Mouse (Mus musculus) B cell, adult 2 months (primary cell): ENCODE results near the gene Mrpl33.

ENCODE experiments used
- DNase-seq, 2 experiments: peaks; one replicate each; pipeline ENCODE4 v3.0.0; 2022

Gene Mrpl33

DNA sequence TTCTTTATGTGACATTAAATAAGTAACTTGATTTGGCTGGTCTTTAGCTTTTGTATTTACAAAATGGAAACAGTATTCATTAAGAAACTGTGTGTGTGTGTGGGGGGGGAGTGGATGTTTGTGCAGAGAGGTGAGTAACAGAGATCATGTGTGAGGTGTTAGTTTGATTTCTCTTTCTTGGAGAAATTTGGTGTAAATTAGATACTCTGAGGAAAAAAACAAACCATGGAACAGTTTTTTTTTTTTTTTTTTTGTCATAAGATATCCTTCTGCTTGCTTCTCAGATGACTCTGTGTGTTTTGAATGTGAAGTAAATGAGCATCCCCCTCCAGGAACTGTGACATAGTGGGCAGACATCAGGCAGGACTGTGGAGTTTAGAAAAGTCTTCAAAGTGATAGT, 102.7 kb downstream of the Mrpl33 start:
- DNase-seq: peak in 1 of 2 experiments; percentile 6

DNA sequence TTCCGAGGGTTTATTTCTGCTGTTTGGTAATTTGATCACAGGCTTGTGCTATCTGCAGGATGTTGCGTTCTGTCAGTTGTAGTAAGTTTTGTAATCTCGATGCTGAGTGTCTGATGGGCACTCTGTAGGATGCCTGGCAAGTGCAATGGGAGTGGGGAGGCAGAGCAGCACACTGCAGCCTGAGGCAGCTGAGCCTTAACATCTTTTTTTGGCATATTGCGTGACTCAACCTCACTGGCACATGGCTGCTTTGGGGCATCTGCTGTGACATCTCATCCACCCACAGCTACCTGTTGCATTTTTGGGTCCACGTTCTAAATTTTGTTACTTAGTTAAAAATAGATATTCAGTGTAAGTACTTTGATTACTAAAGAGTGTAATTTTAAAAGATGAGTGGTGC, 108.2 kb downstream of the Mrpl33 start:
- no peak for DNase-seq

DNA sequence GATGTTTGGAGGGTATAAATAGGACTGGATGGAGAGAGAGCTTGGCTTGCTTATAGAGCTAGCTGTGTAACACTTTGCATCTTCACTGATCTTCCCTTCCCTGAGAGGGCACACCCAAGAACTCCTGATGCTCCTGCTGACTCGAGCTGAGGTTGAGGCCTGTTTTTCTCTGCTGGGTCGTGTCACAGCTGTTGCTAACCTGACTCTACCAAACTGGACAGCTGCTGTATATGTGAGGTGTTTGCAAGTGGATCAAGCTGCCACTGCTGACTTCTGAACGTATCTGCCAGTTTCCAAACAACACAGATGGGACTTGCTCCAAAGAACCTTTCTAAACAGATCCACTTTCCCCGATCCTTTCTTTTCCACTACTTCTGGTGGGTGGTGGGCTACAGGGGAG, 110.1 kb downstream of the Mrpl33 start:
- DNase-seq: no peak

DNA sequence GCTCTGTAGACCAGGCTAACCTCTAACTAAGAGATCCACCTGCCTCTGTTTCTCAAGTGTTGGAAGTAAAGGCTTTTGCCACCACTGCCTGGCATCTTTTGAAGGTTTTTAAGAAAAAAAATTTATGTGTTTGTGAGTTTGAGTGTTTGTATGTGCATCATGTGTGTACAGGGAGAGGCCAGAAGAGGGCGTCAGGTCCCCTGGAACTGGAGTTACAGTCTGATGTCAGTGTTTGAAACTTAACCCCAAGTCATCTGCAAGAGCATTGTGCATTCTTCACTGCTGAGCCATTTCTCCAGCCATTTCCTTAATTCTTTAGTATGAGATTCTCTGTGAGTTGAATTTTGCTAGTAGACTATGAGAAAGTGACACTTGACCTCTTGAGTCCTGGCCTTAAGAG, 112.7 kb downstream of the Mrpl33 start:
- DNase-seq: peak; percentile 54 to 67

- no peak for DNase-seq
Observed at GRCm38 (mm10) chr5:31713280-31713711, 116.6 kb downstream of the Mrpl33 start.

DNA sequence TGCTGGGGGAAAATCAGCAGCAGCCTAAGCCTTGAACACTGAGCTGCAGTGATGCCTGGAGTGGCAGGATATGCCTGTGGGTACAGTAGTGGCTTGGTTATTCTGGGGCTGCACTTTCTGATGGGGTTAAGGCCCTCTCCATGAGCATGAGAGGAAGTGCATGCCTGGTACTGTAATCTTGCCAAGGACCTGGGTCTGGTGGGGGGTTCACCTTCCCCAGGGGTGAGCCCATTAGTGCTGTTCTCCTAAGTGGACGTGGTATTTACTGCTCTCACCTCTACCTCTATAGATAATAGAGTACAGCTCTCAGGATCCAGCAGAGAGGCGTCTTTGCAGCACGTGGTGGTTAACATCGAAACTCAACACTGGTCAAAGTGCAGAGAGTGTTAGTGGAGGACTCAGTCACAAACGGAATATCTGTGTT, 117.1 kb downstream of the Mrpl33 start:
- DNase-seq: peak in 1 of 2 experiments; percentile 27
